Mouse (Mus musculus): Measurements from ENCODE around the gene Socs2. TPM values are rescaled to one million over a fixed set of nuclear protein-coding genes. Genes with fewer than 3 reads are reported as not detected.

Socs2 gene
- polyA plus RNA-seq, 1 experiment from 2014 or later = 144 TPM

DNA sequence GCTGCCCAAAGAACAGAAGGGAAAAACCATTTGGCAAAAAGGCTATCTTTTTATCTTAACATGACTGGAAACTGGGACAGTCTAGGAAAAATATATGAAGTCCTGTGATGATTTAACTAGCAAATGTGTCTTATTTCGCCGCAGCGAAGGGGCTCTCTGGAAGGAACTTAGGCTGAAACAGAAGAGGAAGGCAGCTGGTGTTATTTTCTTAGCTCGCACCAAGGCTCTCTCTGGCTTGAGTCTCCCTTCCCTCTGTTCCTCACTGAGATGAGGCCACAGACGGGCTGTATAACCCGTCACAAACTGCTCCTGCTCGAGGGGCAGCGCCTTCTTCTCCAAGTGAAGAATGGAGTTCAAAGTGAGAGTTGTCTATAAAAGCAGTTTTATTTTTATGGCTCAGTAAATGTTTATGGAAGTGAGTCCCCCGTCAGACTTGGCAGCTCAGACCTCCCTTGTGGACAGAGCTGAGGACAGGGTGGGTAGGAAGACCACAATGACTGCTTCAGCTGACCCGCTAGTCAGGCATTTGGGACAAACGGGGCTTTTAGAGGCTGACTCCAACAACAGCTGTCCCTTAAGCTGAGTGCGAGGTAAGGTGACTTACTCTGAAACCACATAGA is 9.3 kb downstream of the Socs2 start:
- no peak for ATAC-seq (ENCODE audit: low FRiP score, low TSS enrichment)
- no peaks in the 10 kb centered on the region for H3K9me3 ChIP-seq (ENCODE audit: control insufficient read depth, low read length)
- H3K27me3 ChIP-seq (ENCODE audit: control insufficient read depth, insufficient read depth, low read length) = no peaks in the 10 kb centered on the region
- no peak overlapping the region for H3K4me2 ChIP-seq (ENCODE audit: low read length)
- no peaks in the 10 kb centered on the region for H3K4me1 ChIP-seq (ENCODE audit: control insufficient read depth, insufficient read depth, low read length)
- H3K27ac ChIP-seq (replicated peaks; ENCODE audit: low read depth, low read length) = no peak overlapping the region
- no peak overlapping the region for H3K9ac ChIP-seq (replicated peaks; ENCODE audit: low read length)
- peaks cover 7% of the 10 kb centered on the region; the same call in 1 of the 2 replicates for H3K36me3 ChIP-seq (ENCODE audit: control insufficient read depth, insufficient read depth, low read length)
- no peak overlapping the region for H3K4me3 ChIP-seq (replicated peaks; ENCODE audit: low read depth, low read length)
- no peak for DNase-seq
- 84% methylated on average over 12 of the region's 12 CpGs for WGBS

DNA sequence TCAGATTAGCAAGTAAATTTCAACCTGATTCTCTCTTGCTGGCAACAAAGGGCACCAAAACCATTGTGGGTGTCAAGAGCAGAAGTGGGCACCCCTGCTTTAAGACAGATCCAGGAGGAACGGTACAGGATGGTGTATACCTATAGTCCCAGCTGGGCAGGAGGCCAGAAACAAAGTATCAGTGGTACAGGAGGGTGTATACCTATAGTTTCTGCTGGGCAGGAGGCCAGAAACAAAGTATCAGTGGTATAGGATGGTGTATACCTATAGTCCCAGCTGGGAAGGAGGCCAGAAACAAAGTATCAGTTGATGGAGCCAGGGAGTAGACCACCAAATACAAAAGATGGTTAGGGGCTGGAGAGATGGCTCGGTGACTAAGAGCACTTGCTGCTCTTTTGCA is 12.2 kb downstream of the Socs2 start:
- Histone ChIP-seq H3K4me2 (ENCODE audit: low read length) (no peak overlapping the region), H3K27ac (replicated peaks; ENCODE audit: low read depth, low read length) (no peak overlapping the region), H3K27me3 (ENCODE audit: control insufficient read depth, insufficient read depth, low read length) (no peaks in the 10 kb centered on the region), H3K36me3 (ENCODE audit: control insufficient read depth, insufficient read depth, low read length) (peaks cover 4% of the 10 kb centered on the region; the same call in 1 of the 2 replicates), H3K9ac (replicated peaks; ENCODE audit: low read length) (no peak overlapping the region), H3K4me3 (replicated peaks; ENCODE audit: low read depth, low read length) (no peak overlapping the region), H3K4me1 (ENCODE audit: control insufficient read depth, insufficient read depth, low read length) (no peaks in the 10 kb centered on the region), H3K9me3 (ENCODE audit: control insufficient read depth, low read length) (no peaks in the 10 kb centered on the region)
- no peak for ATAC-seq (ENCODE audit: low FRiP score, low TSS enrichment)
- no peak for DNase-seq
- WGBS = 88% methylated on average over 2 of the region's 2 CpGs

DNA sequence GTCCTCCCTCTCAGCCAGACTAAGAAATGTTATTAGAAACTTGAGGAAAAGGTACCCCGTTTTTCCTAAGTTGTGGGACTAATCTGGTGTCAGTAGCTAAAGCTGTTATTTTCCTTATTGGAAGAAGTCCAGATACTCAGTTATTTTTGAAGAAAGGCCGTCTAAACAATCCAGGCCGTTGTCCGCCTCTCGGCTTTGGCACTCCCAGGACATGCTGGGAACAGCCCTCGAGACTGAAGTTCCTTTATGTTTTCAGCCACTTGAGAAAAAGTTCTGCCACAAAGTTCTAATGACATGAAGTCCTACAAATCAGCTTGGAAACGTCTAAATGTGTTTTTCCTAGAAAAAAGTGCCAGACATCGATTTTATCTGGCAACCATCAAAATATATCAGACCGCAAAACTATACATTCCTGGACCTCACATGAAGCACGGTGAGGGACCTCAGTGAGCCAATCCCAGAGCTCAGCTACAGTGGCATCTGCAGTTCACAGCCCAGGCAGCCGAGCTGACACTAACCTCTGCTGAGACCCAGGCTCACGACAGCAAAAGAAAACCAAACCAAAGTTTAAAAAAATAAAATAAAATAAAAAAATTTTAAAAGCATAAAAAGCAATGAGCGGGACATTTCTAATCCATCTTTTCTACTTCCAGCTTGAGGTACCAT is 17.2 kb downstream of the Socs2 start:
- WGBS = 58% methylated on average over 13 of the region's 13 CpGs
- H3K9me3 ChIP-seq (ENCODE audit: control insufficient read depth, low read length) = no peaks in the 10 kb centered on the region
- H3K27me3 ChIP-seq (ENCODE audit: control insufficient read depth, insufficient read depth, low read length) = no peaks in the 10 kb centered on the region
- no peak overlapping the region; the same call in 1 of the 2 replicates for H3K4me2 ChIP-seq (ENCODE audit: low read length)
- DNase-seq = peak; percentile 39
- H3K36me3 ChIP-seq (ENCODE audit: control insufficient read depth, insufficient read depth, low read length) = no peaks in the 10 kb centered on the region
- H3K4me1 ChIP-seq (ENCODE audit: control insufficient read depth, insufficient read depth, low read length) = peaks cover 15% of the 10 kb centered on the region; the same call in 1 of the 2 replicates
- no peak overlapping the region for H3K4me3 ChIP-seq (replicated peaks; ENCODE audit: low read depth, low read length)
- H3K9ac ChIP-seq (replicated peaks; ENCODE audit: low read length) = no peak overlapping the region
- ATAC-seq (ENCODE audit: low FRiP score, low TSS enrichment) = no peak
- no peak overlapping the region for H3K27ac ChIP-seq (replicated peaks; ENCODE audit: low read depth, low read length)

- 2% methylated on average over 18 of the region's 18 CpGs for WGBS
- H3K4me3 ChIP-seq (replicated peaks; ENCODE audit: low read depth, low read length) = peak overlapping the region; percentile 31
- peak; percentile 43 for DNase-seq
Observed at GRCm38 (mm10) chr10:95398489-95398888, 18.5 kb downstream of the Socs2 start.

GRCm38 (mm10) chr10:95397191-95397835 is 19.7 kb downstream of the Socs2 start:
- no peak overlapping the region for H3K9ac ChIP-seq (replicated peaks; ENCODE audit: low read length)
- DNase-seq = peak; percentile 31

More at GRCm38 (mm10) chr10:95398489-95398888, 18.5 kb downstream of the Socs2 start:
- peak; percentile 62 for ATAC-seq (ENCODE audit: low FRiP score, low TSS enrichment)
- Histone ChIP-seq H3K4me1 (ENCODE audit: control insufficient read depth, insufficient read depth, low read length) (peaks cover 15% of the 10 kb centered on the region; the same call in 1 of the 2 replicates), H3K27ac (replicated peaks; ENCODE audit: low read depth, low read length) (no peak overlapping the region), H3K27me3 (ENCODE audit: control insufficient read depth, insufficient read depth, low read length) (no peaks in the 10 kb centered on the region), H3K9ac (replicated peaks; ENCODE audit: low read length) (peak overlapping the region; percentile 54; the same call in 1 of the 2 replicates), H3K4me2 (ENCODE audit: low read length) (peak overlapping the region; percentile 67), H3K9me3 (ENCODE audit: control insufficient read depth, low read length) (no peaks in the 10 kb centered on the region), H3K36me3 (ENCODE audit: control insufficient read depth, insufficient read depth, low read length) (no peaks in the 10 kb centered on the region)

DNA sequence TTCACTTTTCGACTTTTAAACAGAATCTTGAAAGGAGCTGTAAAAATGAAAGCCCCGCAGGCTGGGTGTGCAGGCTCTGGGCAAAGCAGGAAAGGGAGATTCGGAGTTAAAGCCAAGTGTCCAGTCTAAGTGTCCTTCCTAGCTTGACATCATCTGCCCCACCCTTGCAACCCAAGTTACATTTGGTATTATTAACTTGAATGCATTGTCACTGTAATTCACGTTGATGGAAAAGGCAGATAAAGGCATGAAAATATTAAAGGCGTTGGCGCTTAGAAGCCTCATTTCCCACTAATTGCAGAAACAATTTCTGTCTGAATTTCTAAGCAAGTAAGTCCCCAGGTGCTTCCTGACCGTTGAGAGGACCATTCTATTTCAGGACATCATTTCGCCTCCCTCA is 20.6 kb downstream of the Socs2 start:
- H3K9ac ChIP-seq (replicated peaks; ENCODE audit: low read length) = no peak overlapping the region
- H3K36me3 ChIP-seq (ENCODE audit: control insufficient read depth, insufficient read depth, low read length) = no peaks in the 10 kb centered on the region
- H3K4me2 ChIP-seq (ENCODE audit: low read length) = no peak overlapping the region
- H3K27me3 ChIP-seq (ENCODE audit: control insufficient read depth, insufficient read depth, low read length) = no peaks in the 10 kb centered on the region
- no peaks in the 10 kb centered on the region for H3K9me3 ChIP-seq (ENCODE audit: control insufficient read depth, low read length)
- WGBS = 82% methylated on average over 8 of the region's 8 CpGs
- DNase-seq = no peak
- no peak overlapping the region for H3K27ac ChIP-seq (replicated peaks; ENCODE audit: low read depth, low read length)
- H3K4me1 ChIP-seq (ENCODE audit: control insufficient read depth, insufficient read depth, low read length) = peaks cover 15% of the 10 kb centered on the region; the same call in 1 of the 2 replicates
- no peak for ATAC-seq (ENCODE audit: low FRiP score, low TSS enrichment)
- no peak overlapping the region for H3K4me3 ChIP-seq (replicated peaks; ENCODE audit: low read depth, low read length)

More at GRCm38 (mm10) chr10:95397191-95397835, 19.7 kb downstream of the Socs2 start:
- 30% methylated on average over 7 of the region's 7 CpGs for WGBS
- peaks cover 15% of the 10 kb centered on the region; the same call in 1 of the 2 replicates for H3K4me1 ChIP-seq (ENCODE audit: control insufficient read depth, insufficient read depth, low read length)
- no peak overlapping the region for H3K4me3 ChIP-seq (replicated peaks; ENCODE audit: low read depth, low read length)
- H3K4me2 ChIP-seq (ENCODE audit: low read length) = no peak overlapping the region
- no peak for ATAC-seq (ENCODE audit: low FRiP score, low TSS enrichment)
- H3K27ac ChIP-seq (replicated peaks; ENCODE audit: low read depth, low read length) = no peak overlapping the region
- no peaks in the 10 kb centered on the region for H3K36me3 ChIP-seq (ENCODE audit: control insufficient read depth, insufficient read depth, low read length)
- no peaks in the 10 kb centered on the region for H3K9me3 ChIP-seq (ENCODE audit: control insufficient read depth, low read length)
- H3K27me3 ChIP-seq (ENCODE audit: control insufficient read depth, insufficient read depth, low read length) = no peaks in the 10 kb centered on the region

- DNase-seq (no peak), ATAC-seq (ENCODE audit: low FRiP score, low TSS enrichment) (no peak)
- Histone ChIP-seq H3K27me3 (ENCODE audit: control insufficient read depth, insufficient read depth, low read length) (no peaks in the 10 kb centered on the region), H3K4me3 (replicated peaks; ENCODE audit: low read depth, low read length) (no peak overlapping the region), H3K4me2 (ENCODE audit: low read length) (no peak overlapping the region), H3K9ac (replicated peaks; ENCODE audit: low read length) (no peak overlapping the region), H3K9me3 (ENCODE audit: control insufficient read depth, low read length) (no peaks in the 10 kb centered on the region), H3K36me3 (ENCODE audit: control insufficient read depth, insufficient read depth, low read length) (no peaks in the 10 kb centered on the region), H3K4me1 (ENCODE audit: control insufficient read depth, insufficient read depth, low read length) (peaks cover 15% of the 10 kb centered on the region; the same call in 1 of the 2 replicates), H3K27ac (replicated peaks; ENCODE audit: low read depth, low read length) (no peak overlapping the region)
- 59% methylated on average over 25 of the region's 25 CpGs for WGBS
Observed at GRCm38 (mm10) chr10:95394819-95395812, 21.9 kb downstream of the Socs2 start.

DNA sequence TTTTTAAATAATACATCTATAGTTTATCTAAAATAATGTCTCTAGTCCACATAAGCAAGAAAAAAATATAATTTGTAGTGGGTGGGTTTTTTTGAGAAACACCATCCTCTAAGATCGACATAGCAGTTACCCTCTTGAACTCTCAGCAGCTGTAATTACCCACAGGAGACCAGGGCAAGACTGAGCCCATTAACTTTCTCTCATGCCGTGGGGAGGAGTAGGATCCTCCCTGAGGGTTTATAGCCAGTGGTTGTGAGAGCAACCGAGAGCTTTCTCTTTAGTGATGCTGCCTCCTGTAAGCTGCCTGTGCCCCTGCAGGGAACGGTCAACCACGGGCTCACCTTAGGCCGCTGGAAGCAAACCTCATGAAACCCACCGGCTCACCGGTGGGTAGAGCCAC is 24.9 kb downstream of the Socs2 start:
- H3K9me3 ChIP-seq (ENCODE audit: control insufficient read depth, low read length) = no peaks in the 10 kb centered on the region
- no peak overlapping the region for H3K27ac ChIP-seq (replicated peaks; ENCODE audit: low read depth, low read length)
- no peaks in the 10 kb centered on the region for H3K27me3 ChIP-seq (ENCODE audit: control insufficient read depth, insufficient read depth, low read length)
- 81% methylated on average over 8 of the region's 8 CpGs for WGBS
- DNase-seq = no peak
- no peak overlapping the region for H3K9ac ChIP-seq (replicated peaks; ENCODE audit: low read length)
- peaks cover 5% of the 10 kb centered on the region; the same call in 1 of the 2 replicates for H3K4me1 ChIP-seq (ENCODE audit: control insufficient read depth, insufficient read depth, low read length)
- no peak overlapping the region for H3K4me3 ChIP-seq (replicated peaks; ENCODE audit: low read depth, low read length)
- no peak for ATAC-seq (ENCODE audit: low FRiP score, low TSS enrichment)
- H3K36me3 ChIP-seq (ENCODE audit: control insufficient read depth, insufficient read depth, low read length) = no peaks in the 10 kb centered on the region
- H3K4me2 ChIP-seq (ENCODE audit: low read length) = no peak overlapping the region

All from midbrain, embryonic 14.5 days (tissue).